Mouse (Mus musculus) heart, postnatal 25 days (tissue): Measurements from ENCODE around the gene Tiam1. TPM values are rescaled to one million over a fixed set of nuclear protein-coding genes. Genes with fewer than 3 reads are reported as not detected.

Source experiments
- DNase-seq: peaks from one replicate; pipeline ENCODE4 v3.0.0; 2022; ENCODE audit warnings: low spot score
- intact Hi-C: fragments of 180-260 bp; cut with DNase I; formaldehyde crosslinking; loops from one replicate; pipeline ENCODE4 v1.15.1; 2025
- total RNA-seq, 2 experiments: library from RNA; stranded (reverse); gene quantifications; 2 replicates each; pipeline ENCODE4 v1.2.3; 2021

Tiam1 gene
- total RNA-seq, 2 experiments from 2014 or later: 6.7 to 7.8 TPM

DNA sequence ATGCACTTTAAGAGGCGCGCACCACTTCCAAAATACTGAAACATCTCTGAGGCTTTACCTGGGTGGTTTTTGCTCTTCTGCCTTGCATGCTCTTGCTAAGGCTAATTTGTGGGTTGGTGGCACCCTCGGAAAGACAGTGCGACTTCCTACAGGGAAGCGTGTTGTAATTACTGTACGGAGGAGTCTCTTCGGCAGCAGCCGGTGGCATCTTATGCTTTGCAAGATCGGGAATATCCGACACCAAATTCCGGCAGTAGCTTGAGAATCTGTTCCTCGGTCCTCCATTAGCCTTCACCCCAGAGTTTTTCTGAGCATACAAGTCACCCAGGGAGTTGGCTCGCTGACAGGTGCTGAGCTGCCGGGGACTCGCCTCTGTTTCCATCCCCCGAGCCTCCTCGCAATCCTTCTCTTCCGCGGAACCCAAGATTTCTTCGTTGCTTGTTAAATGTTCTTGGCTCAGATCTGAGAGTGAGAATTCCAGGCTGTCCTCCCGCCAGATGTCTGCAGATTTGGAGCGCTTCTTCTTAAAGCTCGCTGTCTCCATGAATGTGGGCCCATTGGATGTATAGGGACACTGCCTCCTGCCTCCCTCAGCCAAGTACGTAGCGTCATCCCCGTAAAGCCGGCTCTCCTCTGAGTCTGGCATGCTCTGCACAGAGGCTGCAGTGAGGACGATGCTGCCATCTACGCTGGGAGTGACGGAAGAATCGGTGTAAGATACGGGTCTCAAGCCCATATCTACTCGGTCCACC, 245.8 kb downstream of the Tiam1 start:
- DNase-seq: no peak
- intact Hi-C loops: no loop called here

DNA sequence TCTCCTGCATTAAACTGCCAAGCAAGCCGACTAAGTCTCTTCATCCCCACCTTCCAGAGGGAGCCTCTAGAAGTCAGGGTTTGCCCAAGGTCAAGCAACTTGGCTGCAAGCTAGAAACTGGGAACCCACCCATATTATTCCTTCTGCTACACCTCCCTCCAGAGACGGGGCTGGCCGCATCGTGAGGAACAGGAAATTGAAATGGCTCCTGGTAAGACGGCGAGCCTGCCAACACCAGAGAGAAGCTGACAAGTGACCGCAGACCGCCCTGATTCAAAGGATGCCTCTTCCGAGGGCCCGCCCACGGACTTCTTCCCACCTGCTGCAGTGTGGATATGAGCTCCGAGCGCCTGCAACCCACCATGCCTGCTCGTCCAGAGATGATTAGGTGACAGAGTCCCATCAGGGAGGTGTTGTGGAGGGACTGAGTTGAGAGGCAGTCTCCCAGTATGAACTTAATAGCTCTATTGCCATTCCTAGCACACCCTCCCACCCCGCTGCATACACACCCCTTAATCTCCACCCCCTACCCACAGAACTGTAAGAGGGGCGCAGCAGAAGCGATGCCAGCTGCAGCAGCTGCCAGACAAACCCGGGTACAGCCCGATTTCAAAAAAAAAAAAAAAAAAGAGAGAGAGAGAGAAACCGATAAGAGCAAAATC, 246.6 kb downstream of the Tiam1 start:
- DNase-seq: peak; percentile 38
- intact Hi-C loops: no loop called here

DNA sequence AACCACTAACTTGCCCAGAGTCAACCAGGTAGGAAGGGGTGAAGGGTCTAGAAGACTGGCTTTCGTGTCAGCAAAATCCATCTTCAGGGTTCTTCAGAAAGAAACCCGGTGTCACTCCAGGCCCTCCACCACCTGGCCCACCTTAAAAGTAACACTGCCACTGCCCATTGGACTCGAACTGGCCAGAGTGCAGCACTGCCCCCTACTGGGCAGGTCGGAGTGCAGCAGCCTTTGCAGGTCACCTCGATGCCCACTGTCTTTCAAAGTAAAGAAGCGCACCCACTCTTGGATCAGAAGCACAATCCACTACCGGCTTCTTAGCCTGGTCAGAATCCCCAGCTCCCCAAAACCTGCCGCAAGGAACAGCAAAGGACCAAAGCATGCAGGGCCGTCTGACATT, 247.2 kb downstream of the Tiam1 start:
- DNase-seq: no peak
- intact Hi-C loops: no loop called here

DNA sequence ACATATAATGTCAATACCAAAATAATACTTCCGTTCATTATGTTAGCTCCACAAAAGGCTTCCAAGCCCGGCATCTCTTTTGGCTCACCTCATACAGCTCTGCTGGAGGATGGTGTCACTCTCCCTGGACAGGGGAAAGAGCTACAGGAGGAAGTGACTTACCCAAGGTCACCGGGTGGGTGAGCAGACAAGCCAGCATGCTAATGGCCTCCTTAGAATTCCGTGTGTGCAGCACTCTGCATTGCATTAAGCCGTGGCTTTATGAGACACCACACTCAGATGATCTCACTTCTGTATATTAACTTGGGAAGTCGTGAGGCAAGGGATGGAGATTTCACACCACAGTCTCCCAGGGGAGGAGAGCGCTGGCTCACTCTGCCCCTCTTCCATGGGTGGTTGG, 248.3 kb downstream of the Tiam1 start:
- intact Hi-C loops: no loop called here
- no peak for DNase-seq

DNA sequence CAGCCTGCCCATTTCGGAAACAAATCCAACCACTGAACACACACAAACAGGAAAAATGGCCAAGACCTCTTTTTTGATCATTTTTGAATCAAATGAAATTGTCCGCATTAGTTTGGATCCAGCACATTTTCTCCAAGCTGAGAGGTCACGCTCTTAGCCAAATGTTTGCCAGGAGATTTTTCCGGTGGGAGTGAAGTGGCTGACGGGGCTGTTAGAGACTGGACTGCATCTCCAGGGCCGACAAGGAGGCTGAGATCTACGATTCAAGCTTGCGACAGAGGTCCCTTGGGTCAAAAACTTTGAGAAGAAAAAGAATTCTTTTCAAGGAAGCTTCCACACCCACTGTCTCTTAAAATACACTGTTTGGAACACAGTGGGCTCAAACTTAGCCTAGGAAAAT, 248.8 kb downstream of the Tiam1 start:
- peak; percentile 30 for DNase-seq
- intact Hi-C loops: no loop called here

DNA sequence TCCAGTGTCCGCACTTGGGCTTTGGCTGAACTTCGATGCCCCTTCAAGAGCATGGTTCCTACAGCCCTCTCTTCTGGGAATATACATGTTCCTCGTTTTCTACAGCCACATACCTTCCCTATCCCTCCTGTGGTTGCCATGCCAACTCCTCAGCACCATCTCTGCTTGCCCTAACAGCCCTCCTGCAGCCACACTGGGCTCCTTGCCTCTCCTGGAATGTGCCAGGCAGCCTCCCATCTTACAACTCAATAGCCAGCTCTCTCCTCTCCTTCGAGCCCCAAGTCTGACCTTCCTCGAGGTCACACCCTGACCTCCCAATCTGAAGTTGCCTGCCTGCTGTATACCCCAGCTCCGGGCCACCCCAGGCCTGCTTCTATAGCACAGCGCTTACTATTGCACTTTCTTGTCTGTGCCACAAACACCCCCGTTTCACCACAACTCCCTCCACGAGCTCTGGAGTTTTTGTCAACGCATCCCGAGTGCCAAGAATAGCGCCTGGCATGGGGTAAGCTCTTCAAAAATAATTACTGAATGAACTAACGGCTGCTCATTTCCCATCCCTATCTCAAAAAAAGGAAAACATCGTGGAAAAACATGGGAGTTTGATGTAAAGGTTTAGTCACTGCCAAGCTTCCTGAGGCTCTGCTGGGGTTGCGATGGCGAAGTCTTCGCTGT, 252.9 kb downstream of the Tiam1 start:
- intact Hi-C loops: no loop called here
- DNase-seq: no peak

DNA sequence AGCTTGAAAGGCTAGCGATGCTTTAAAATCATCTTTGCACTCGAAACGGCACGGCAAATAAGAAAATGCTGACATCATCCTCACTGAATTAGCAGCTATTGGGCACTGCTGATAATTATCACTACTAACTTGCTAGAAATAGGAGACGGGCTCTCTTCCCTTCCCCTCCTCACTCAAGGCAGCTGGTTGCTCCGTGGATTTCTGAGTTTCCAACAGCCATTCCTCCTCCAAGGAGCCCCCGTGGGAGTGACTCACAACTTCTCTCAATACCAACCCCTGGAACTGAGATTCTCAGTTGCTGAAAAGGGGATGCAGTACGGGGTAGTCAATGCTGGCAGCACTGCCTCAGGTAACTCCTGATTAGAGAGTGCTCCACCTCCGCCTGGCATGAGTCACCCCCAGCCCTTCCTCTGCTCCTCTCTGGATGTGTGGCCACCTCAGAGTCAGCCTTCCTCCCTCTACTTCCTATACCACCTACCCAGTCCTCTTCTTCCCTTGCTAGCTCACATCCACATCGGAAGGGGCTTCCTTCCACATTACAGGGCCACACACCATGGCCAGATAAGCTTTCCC, 253.6 kb downstream of the Tiam1 start:
- no peak for DNase-seq
- intact Hi-C loops: no loop called here

DNA sequence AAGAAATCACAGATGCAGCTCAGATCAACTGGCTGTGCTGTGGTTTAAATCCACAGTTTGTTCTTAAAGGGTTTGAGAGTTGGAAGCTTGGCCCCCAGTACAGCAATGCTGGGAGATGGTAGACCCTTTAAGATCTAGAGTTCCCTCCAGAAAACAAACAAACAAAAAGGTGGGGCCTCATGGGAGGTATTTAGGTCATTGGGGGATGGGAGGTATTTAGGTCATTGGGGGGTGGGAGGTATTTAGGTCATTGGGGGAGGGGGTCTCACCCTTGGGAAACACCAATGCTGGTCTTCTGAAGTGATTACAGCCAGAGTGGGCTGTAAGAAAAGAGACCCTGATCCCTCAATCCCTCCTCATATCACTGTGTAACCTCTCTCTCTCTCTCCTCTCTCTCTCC, 257.0 kb downstream of the Tiam1 start:
- intact Hi-C loops: no loop called here
- DNase-seq: no peak

DNA sequence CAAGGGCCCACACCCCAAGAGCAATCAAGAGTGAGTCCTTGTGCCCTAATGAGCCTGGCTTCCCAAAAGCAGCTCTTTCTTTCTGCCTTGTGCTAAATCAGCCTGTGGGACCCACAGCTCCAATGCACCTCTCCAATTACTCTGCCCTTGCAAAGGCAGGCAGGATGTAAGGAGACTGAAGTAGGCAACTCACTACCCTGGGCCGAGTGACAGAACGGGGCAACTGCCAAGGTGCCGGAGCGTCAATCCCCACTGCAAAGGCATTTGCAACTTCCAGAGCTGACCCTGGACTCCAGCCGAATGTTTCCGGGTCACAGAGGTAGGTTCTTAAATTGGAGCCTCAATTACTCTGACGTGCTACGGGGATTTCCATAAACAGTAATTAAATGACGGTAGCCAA, 257.9 kb downstream of the Tiam1 start:
- intact Hi-C loops: no loop called here
- DNase-seq: no peak

DNA sequence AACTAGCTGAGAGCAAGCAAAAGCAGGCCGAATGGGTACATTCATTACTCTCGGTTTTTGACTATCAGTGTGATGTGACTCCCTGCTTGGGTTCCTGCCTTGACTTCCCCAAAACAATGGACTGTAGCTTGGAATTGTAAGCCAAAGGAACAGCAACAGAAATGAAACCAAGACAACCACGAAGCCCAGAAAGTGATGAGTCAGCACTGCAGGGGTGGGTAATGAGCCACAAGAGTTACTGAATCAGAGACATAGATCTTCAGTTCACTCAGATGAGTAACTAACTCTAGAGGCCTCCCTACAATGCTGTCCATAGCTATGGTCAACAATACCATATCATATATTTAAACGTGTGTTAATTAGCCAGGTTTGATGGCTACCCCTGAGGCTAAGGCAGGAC, 259.7 kb downstream of the Tiam1 start:
- intact Hi-C loops: no loop called here
- DNase-seq: no peak

DNA sequence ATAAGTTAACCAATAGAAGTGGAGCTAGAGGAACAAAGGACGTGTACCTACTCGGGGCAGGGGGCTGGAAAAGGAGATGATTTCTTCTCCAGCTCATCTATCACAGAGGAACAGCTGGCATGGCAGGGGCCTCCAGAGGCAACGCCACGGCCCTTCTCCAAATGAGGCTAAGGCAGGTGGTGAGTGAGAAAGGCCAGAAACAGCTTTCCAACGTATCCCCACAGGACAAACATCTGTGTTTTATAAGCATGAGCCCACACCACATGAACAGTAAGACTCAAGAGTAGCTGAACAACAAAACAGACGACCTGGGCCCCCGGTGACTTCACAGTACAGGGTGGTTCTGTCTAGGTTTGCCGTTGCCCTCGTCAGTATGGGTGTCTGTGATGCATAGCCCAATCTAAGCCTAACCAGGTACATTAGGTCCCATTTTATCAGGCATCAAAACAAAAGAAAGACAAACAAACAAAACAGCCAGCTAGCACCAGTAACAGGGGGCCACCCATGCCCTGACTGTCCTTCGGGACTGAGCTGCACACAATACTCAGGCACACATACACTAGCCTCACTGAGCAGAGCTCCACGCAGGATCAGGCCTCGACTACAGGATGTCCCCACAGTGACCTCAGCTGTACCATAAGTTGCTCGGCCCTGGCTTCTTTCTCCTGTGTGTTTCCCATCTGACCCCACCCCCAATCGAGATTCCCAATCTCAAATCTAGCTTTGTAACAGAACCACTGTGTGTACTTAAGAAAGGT, 260.9 kb downstream of the Tiam1 start:
- intact Hi-C loops: no loop called here
- no peak for DNase-seq

DNA sequence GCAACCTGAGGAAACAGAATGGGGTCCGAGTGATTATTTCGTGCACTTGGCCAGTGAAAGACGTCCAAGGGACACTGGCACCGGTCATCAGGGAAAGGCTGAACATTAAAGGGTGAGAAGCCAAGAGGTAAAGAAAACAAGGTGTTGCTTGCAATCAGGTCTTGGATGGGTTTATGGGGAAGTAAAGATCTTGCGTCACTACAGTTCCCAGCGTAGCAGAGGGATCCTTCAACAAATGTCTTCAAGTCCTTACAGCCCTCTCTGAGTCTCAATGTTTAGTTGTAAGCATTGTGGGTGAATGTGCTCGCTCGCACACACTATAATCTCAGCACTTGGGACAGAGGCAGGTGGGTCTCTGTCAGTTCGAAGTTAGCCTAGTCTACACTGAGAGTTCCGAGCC, 266.4 kb downstream of the Tiam1 start:
- DNase-seq: no peak
- intact Hi-C loops: no loop called here

DNA sequence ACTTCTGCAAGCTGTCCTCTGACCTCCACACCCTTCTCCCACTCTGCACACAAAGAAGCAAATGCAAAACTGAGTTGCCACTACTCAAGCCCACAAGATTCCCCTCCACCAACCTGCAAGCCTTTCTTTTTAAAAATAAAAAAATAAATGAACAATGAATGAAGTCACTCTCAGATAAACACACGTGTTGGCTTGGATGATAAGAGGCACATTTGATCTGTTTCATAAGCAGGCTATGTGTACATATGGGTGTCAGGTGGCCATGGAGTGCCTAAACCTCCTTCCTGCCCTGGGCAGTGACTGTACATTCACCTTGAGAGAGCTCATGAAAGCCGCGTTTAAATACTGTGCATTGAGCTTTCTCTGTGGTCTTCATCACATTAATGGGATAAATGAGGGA, 267.5 kb downstream of the Tiam1 start:
- intact Hi-C loops: no loop called here
- DNase-seq: no peak

DNA sequence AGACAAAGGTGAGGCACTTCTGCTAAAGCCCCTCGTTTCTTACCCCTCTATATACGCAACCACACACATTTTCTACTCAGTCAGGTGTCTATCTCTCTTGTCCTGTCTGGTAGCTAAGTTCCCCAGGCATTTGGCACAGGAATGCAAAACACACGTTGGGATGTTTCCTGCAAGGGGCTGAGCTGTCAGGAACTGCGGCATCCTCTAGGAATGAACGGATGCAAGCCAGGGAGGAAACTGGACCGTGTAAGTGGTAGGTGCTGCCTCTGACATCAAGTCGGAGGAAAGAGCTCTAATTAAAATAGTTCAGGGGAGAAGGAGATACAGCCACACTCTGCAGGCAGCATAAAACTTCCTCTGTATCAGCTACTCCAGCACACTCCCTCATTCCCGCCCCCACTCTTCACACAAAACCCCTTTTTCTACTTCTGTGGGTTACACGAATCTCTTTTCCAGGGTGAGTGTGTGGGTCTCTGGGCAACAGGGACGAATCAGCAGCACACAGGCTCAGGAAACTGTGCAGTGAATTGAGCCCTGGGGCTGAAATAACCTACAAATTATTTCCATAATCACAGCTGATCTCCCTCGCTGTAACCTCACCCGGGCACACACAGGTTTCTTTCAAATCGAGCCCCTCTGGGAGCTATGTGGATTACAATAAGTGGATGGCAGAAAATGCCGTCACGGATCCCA, 269.4 kb downstream of the Tiam1 start:
- intact Hi-C loops: no loop called here
- no peak for DNase-seq

DNA sequence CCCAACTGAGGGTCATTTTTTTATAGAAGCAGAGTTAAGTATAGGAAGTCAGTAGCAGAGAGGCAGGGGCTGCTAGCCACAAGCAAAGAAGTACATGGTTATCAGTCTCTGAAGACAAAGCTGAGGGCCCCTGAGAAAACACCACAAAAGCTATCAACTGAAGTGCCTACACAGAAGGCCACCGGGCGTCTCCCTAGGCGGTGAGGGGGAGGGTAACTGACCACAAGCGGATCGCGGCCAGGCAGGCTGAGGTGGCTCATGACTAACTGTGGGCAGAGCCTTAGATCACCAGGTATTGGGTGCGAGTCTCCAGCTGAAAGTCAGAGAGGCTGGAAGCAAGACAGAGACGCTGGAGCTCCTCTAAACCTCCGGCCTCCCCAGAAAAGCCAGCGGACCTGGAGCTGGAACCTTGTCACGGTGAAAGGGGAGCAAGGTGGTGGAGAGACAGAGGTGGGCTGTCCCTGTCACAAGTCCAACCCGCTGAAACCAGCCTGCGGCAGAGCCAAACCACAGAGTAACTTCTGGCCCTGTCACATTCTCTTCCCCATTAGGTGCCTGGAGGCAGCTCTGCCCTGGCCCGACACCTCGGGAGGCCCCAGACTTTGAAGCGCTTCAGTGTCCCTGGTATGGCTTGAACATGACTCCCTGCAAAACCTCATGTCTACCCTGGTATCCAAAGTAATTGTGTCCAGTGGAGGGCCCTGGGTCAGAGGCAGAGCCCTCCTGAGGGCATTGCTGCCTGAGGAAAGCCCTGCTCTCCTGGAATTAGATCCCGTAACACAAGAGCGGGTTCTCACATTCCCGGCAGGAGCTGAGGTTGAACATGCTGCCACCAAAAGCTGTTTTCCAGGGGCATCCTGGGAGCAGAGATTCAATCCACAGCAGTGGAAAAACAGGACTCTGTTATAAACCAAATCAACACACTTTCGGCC, 271.3 kb downstream of the Tiam1 start:
- intact Hi-C loops: no loop called here
- DNase-seq: no peak

DNA sequence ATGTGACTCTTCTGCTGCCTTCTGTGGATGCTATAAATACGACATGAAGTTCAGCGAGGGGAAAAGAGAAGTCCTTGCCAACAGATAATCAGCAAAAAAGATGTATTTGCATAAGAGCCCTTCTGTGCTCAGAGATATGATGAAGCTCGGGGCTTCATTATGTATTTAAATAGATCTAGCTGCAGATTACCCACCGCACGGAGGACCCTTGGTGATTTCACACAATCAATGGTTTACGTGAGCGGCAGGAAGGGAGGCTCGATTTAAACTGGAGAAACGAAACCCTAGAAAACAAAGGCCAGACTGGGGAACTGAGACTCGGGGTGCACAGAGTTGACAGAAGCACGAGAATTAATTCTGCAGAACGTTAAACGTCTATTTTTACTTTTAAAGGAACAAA, 272.2 kb downstream of the Tiam1 start:
- no peak for DNase-seq
- intact Hi-C loops: no loop called here

DNA sequence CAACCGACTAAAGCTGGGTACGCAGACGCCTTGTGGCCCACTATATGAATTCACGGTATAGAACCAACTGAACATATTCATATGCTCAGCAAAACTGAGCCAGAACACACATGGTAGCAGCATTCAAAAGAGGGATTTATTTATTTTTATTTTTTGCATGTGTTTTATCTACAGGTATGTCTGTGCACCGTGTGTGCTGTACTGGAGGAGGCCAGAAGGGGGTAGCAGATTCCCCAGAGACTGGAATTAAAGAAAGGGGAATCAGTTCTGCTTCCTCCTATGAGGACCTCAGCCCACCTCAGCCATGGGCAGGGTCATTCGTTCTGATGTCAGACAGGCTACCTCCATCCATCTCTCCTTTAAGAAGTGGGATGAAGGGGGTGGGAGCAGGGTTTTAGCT, 273.5 kb downstream of the Tiam1 start:
- intact Hi-C loops: no loop called here
- DNase-seq: no peak

DNA sequence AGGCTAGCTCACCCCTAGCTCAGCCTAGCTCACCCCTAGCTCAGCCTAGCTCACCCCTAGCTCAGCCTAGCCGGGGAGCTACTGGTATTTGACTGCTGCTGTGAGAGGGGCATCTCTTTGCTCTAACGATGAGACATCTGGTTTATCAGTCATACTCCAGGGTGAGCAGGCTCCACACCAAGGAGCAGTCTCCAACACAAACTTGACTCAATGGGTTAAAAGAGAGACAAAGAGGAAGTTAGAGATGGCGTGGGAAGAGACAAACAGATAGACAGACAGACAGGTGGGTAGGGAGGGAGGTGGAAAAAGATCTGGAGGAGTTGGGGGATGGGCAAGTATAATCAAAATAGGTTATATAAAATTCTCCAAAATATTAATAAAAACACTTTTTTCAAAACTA, 275.1 kb downstream of the Tiam1 start:
- DNase-seq: no peak
- intact Hi-C loops: no loop called here
